Mouse (Mus musculus): ENCODE measurements around the gene Exoc6b. TPM values are rescaled to one million over a fixed set of nuclear protein-coding genes. Genes with fewer than 3 reads are reported as not detected.

Exoc6b gene
- total and polyA plus RNA-seq, 3 experiments: 0.76 to 8.7 (median 6.9) TPM

- no peak for TF ChIP-seq TAL1 (conservative IDR thresholded peaks at IDR 0.05; ENCODE audit: low read depth, low read length)
- TF ChIP-seq POLR2AphosphoS5 (IDR thresholded peaks at IDR 0.05; ENCODE audit: insufficient replicate concordance, low read depth, low read length): no peak
- no peak for TF ChIP-seq GATA1 (IDR thresholded peaks at IDR 0.05; ENCODE audit: borderline replicate concordance, low read length)
- no peak for TF ChIP-seq GATA2 (IDR thresholded peaks at IDR 0.05; ENCODE audit: borderline replicate concordance, low read depth, low read length)
- TF ChIP-seq CTCF (IDR thresholded peaks at IDR 0.05; ENCODE audit: low read depth, low read length): no peak
- no peaks in the 10 kb centered on the region for H3K36me3 ChIP-seq (replicated peaks)
- H3K4me1 ChIP-seq (ENCODE audit: insufficient read depth, low read depth, low read length): peaks cover 6% of the 10 kb centered on the region
- no peak overlapping the region for H3K4me3 ChIP-seq (ENCODE audit: low read depth, low read length)
- DNase-seq (ENCODE audit: low spot score) (no peak), ATAC-seq (ENCODE audit: extremely low read depth, insufficient number of reproducible peaks, low FRiP score, poor library complexity, severe bottlenecking) (no peak)
- H3K27me3 ChIP-seq (ENCODE audit: insufficient read depth, low read length): no peaks in the 10 kb centered on the region
- H3K9me3 ChIP-seq (replicated peaks): no peaks in the 10 kb centered on the region
These were observed 175.6 kb downstream of the Exoc6b start for GRCm38 (mm10) chr6:84893773-84894095.

- ATAC-seq (ENCODE audit: extremely low read depth, insufficient number of reproducible peaks, low FRiP score, poor library complexity, severe bottlenecking): no peak
- Histone ChIP-seq H3K27me3 (ENCODE audit: insufficient read depth, low read length) (no peaks in the 10 kb centered on the region), H3K4me1 (ENCODE audit: insufficient read depth, low read depth, low read length) (peaks cover 7% of the 10 kb centered on the region), H3K36me3 (replicated peaks) (no peaks in the 10 kb centered on the region), H3K9me3 (replicated peaks) (no peaks in the 10 kb centered on the region), H3K4me3 (ENCODE audit: low read depth, low read length) (no peak overlapping the region)
- DNase-seq (ENCODE audit: low spot score): no peak
- TF ChIP-seq CTCF (IDR thresholded peaks at IDR 0.05; ENCODE audit: low read depth, low read length) (no peak), GATA2 (IDR thresholded peaks at IDR 0.05; ENCODE audit: borderline replicate concordance, low read depth, low read length) (no peak), TAL1 (conservative IDR thresholded peaks at IDR 0.05; ENCODE audit: low read depth, low read length) (no peak), POLR2AphosphoS5 (IDR thresholded peaks at IDR 0.05; ENCODE audit: insufficient replicate concordance, low read depth, low read length) (no peak), GATA1 (IDR thresholded peaks at IDR 0.05; ENCODE audit: borderline replicate concordance, low read length) (no peak)
These were observed 176.2 kb downstream of the Exoc6b start for GRCm38 (mm10) chr6:84892926-84893772.

DNA sequence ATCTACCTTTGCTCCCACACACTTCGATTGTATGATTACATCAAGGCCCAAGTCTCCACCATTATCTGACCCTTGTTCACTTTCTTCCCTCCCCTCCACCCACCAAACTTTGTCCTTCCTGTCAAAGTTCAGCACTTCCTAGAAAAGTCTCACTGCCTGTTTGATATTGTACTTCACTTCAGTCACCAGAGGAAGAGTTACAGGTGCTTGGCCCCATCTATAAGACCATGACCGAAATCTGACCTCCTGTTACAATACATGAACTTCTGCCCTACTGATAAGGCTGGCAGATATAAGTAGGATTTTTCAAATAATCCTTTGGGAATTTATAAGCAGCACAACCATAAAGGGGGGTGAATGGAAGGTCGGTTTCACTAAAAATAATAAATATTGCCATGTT, 182.8 kb downstream of the Exoc6b start:
- H3K27me3 ChIP-seq (ENCODE audit: insufficient read depth, low read length): no peaks in the 10 kb centered on the region
- no peaks in the 10 kb centered on the region for H3K9me3 ChIP-seq (replicated peaks)
- H3K4me3 ChIP-seq (ENCODE audit: low read depth, low read length): no peak overlapping the region
- H3K36me3 ChIP-seq (replicated peaks): no peaks in the 10 kb centered on the region
- H3K4me1 ChIP-seq (ENCODE audit: insufficient read depth, low read depth, low read length): peaks cover 49% of the 10 kb centered on the region
- TF ChIP-seq POLR2AphosphoS5 (IDR thresholded peaks at IDR 0.05; ENCODE audit: insufficient replicate concordance, low read depth, low read length) (no peak), CTCF (IDR thresholded peaks at IDR 0.05; ENCODE audit: low read depth, low read length) (no peak), GATA1 (IDR thresholded peaks at IDR 0.05; ENCODE audit: borderline replicate concordance, low read length) (no peak), TAL1 (conservative IDR thresholded peaks at IDR 0.05; ENCODE audit: low read depth, low read length) (no peak), GATA2 (IDR thresholded peaks at IDR 0.05; ENCODE audit: borderline replicate concordance, low read depth, low read length) (no peak)
- DNase-seq (ENCODE audit: low spot score): no peak
- no peak for ATAC-seq (ENCODE audit: extremely low read depth, insufficient number of reproducible peaks, low FRiP score, poor library complexity, severe bottlenecking)

DNA sequence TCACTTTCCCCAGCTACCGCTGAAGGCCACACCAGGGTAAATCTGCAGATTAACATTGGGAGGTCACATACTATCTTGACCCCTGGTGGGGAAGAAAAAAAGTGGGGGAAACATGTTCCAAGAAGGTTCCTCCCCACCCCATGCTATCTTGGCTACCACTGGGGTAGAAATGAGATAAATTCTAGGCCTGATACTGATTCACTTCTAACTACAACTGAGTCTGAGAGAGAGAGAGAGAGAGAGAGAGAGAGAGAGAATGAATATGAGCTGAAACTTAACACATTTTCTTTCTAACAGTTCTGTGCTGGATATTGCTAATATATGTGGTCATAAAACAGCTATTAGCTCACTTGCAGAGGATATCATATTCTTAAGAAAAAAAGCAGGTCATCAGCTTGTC, 184.2 kb downstream of the Exoc6b start:
- Histone ChIP-seq H3K36me3 (replicated peaks) (no peaks in the 10 kb centered on the region), H3K9me3 (replicated peaks) (no peaks in the 10 kb centered on the region), H3K27me3 (ENCODE audit: insufficient read depth, low read length) (no peaks in the 10 kb centered on the region), H3K4me1 (ENCODE audit: insufficient read depth, low read depth, low read length) (peaks cover 59% of the 10 kb centered on the region), H3K4me3 (ENCODE audit: low read depth, low read length) (no peak overlapping the region)
- no peak for DNase-seq (ENCODE audit: low spot score)
- no peak for ATAC-seq (ENCODE audit: extremely low read depth, insufficient number of reproducible peaks, low FRiP score, poor library complexity, severe bottlenecking)
- TF ChIP-seq POLR2AphosphoS5 (IDR thresholded peaks at IDR 0.05; ENCODE audit: insufficient replicate concordance, low read depth, low read length) (no peak), CTCF (IDR thresholded peaks at IDR 0.05; ENCODE audit: low read depth, low read length) (no peak), GATA1 (IDR thresholded peaks at IDR 0.05; ENCODE audit: borderline replicate concordance, low read length) (no peak), GATA2 (IDR thresholded peaks at IDR 0.05; ENCODE audit: borderline replicate concordance, low read depth, low read length) (no peak), TAL1 (conservative IDR thresholded peaks at IDR 0.05; ENCODE audit: low read depth, low read length) (no peak)

- ATAC-seq (ENCODE audit: extremely low read depth, insufficient number of reproducible peaks, low FRiP score, poor library complexity, severe bottlenecking): peak; percentile 32; the same call in 1 of the 2 replicates
- H3K9me3 ChIP-seq (replicated peaks): no peaks in the 10 kb centered on the region
- no peaks in the 10 kb centered on the region for H3K27me3 ChIP-seq (ENCODE audit: insufficient read depth, low read length)
- no peaks in the 10 kb centered on the region for H3K36me3 ChIP-seq (replicated peaks)
- no peak overlapping the region for H3K4me3 ChIP-seq (ENCODE audit: low read depth, low read length)
- TF ChIP-seq TAL1 (conservative IDR thresholded peaks at IDR 0.05; ENCODE audit: low read depth, low read length) (no peak), CTCF (IDR thresholded peaks at IDR 0.05; ENCODE audit: low read depth, low read length) (no peak), GATA1 (IDR thresholded peaks at IDR 0.05; ENCODE audit: borderline replicate concordance, low read length) (no peak), POLR2AphosphoS5 (IDR thresholded peaks at IDR 0.05; ENCODE audit: insufficient replicate concordance, low read depth, low read length) (no peak), GATA2 (IDR thresholded peaks at IDR 0.05; ENCODE audit: borderline replicate concordance, low read depth, low read length) (no peak)
- H3K4me1 ChIP-seq (ENCODE audit: insufficient read depth, low read depth, low read length): peaks cover 66% of the 10 kb centered on the region
- peak; percentile 5 for DNase-seq (ENCODE audit: low spot score)
These were observed 185.6 kb downstream of the Exoc6b start for GRCm38 (mm10) chr6:84883720-84884119.

DNA sequence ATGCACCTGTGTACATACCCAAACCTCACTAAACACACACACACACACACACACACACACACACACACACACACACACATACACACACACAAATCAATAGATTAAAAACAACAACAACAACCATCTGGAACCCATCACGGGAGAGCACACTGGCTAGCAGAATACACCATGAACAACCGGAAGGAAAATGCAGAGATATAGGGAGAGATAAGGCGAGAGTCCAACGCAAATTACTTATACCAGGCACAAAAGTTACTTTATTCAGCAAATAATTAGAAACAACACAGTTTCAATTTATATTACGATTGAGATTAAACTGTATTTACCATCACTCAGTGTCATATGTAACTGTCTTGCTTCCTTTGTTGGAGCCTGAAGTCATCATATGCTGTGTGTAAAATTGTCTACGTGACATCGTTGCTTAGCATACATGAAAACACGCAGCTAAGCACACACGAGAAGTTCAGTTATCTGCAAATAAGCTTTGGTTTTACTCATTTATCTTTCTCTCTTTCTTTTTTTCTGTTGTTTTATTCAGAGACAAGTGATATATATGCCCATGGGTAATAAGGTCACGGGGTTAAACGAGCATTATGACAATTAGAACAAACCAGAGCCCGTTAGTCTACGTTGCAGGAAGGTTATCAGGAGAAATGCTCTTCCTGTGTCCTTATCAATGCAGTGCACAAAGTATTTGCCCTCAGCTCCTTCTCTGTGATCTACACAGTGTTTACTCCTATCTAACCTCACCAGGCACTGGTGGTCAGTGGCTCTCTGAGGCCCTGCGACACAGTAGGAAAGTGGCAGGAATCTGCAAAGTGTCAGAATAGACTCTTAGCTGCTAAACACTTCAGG, 186.4 kb downstream of the Exoc6b start:
- no peak for TF ChIP-seq GATA1 (IDR thresholded peaks at IDR 0.05; ENCODE audit: borderline replicate concordance, low read length)
- TF ChIP-seq GATA2 (IDR thresholded peaks at IDR 0.05; ENCODE audit: borderline replicate concordance, low read depth, low read length): peak; percentile 69; the same call in 1 of the 2 replicates
- no peak for TF ChIP-seq POLR2AphosphoS5 (IDR thresholded peaks at IDR 0.05; ENCODE audit: insufficient replicate concordance, low read depth, low read length)
- TF ChIP-seq TAL1 (conservative IDR thresholded peaks at IDR 0.05; ENCODE audit: low read depth, low read length): peak; percentile 99
- TF ChIP-seq CTCF (IDR thresholded peaks at IDR 0.05; ENCODE audit: low read depth, low read length): no peak
- Histone ChIP-seq H3K36me3 (replicated peaks) (no peaks in the 10 kb centered on the region), H3K4me1 (ENCODE audit: insufficient read depth, low read depth, low read length) (peaks cover 67% of the 10 kb centered on the region), H3K27me3 (ENCODE audit: insufficient read depth, low read length) (no peaks in the 10 kb centered on the region), H3K4me3 (ENCODE audit: low read depth, low read length) (peak overlapping the region; percentile 58; the same call in 1 of the 2 replicates), H3K9me3 (replicated peaks) (no peaks in the 10 kb centered on the region)
- DNase-seq (ENCODE audit: low spot score): peak; percentile 61
- peak; percentile 99 for ATAC-seq (ENCODE audit: extremely low read depth, insufficient number of reproducible peaks, low FRiP score, poor library complexity, severe bottlenecking)

All from G1E (cell line).